Mouse (Mus musculus) G1E (cell line): ENCODE results near the gene Tmem98. TPM values are rescaled to one million over a fixed set of nuclear protein-coding genes. Genes with fewer than 3 reads are reported as not detected.
A peak's percentile ranks its signal among the peaks of the same experiment; 100 is the strongest.

Source experiments
- ATAC-seq: 2 replicates; pipeline ENCODE4 v1.8.0; 2016; ENCODE audit warnings: mild to moderate bottlenecking; ENCODE audit not compliant: insufficient number of reproducible peaks, poor library complexity, low FRiP score, severe bottlenecking; ENCODE audit errors: extremely low read depth
- DNase-seq: peaks from one replicate; pipeline ENCODE4 v3.0.0; 2012; ENCODE audit warnings: low spot score
- H3K27me3 ChIP-seq: 2 replicates; pipeline ENCODE4 v1.6.1; 2012; ENCODE audit warnings: mild to moderate bottlenecking, low read length, inconsistent platforms; ENCODE audit not compliant: insufficient read depth
- H3K36me3 ChIP-seq: replicated peaks from 2 replicates; pipeline ENCODE3; 2012; ENCODE audit warnings: mild to moderate bottlenecking, inconsistent platforms
- H3K4me1 ChIP-seq: 2 replicates; pipeline ENCODE4 v1.6.1; 2012; ENCODE audit warnings: low read depth, low read length, inconsistent platforms, mixed read lengths; ENCODE audit not compliant: insufficient read depth
- H3K4me3 ChIP-seq: 2 replicates; pipeline ENCODE4 v1.5.1; 2012; ENCODE audit warnings: low read depth, mild to moderate bottlenecking, inconsistent platforms, low read length, moderate library complexity, mixed read lengths
- H3K9me3 ChIP-seq: replicated peaks from 2 replicates; pipeline ENCODE4 v1.6.1; 2012; ENCODE audit warnings: inconsistent platforms
- CTCF ChIP-seq: IDR thresholded peaks from 2 replicates; pipeline ENCODE4 v1.5.1; 2012; ENCODE audit warnings: low read depth, low read length, inconsistent platforms, mixed read lengths
- GATA1 ChIP-seq: IDR thresholded peaks from 2 replicates; pipeline ENCODE4 v1.6.1; 2012; ENCODE audit warnings: borderline replicate concordance, low read length, inconsistent platforms, mixed read lengths
- GATA2 ChIP-seq: IDR thresholded peaks from 2 replicates; pipeline ENCODE4 v1.6.1; 2012; ENCODE audit warnings: low read depth, low read length, inconsistent platforms, borderline replicate concordance
- POLR2AphosphoS5 ChIP-seq: IDR thresholded peaks from 2 replicates; pipeline ENCODE4 v1.6.1; 2012; ENCODE audit warnings: low read depth, low read length, inconsistent platforms; ENCODE audit not compliant: insufficient replicate concordance
- TAL1 ChIP-seq: conservative IDR thresholded peaks from 2 replicates; pipeline ENCODE4 v1.6.1; 2012; ENCODE audit warnings: low read depth, low read length, inconsistent platforms, mixed read lengths
- polyA plus RNA-seq: library from polyadenylated mRNA; stranded (reverse); fragments of >175 nt; gene quantifications from 2 replicates; pipeline ENCODE4 v1.2.3, GENCODE M21; 2012
- total RNA-seq, 2 experiments: library from RNA; stranded (forward) in 1 of 2; stranded (reverse) in 1 of 2; fragments of 200-1000 nt in 1 of 2; fragments of >200 nt in 1 of 2; fragmentation: Nextera tagmentation in 1 of 2; gene quantifications; 2 replicates each; pipeline ENCODE4 v1.2.3; 2014 to 2017

Gene Tmem98
- total and polyA plus RNA-seq, 3 experiments = not detected

DNA sequence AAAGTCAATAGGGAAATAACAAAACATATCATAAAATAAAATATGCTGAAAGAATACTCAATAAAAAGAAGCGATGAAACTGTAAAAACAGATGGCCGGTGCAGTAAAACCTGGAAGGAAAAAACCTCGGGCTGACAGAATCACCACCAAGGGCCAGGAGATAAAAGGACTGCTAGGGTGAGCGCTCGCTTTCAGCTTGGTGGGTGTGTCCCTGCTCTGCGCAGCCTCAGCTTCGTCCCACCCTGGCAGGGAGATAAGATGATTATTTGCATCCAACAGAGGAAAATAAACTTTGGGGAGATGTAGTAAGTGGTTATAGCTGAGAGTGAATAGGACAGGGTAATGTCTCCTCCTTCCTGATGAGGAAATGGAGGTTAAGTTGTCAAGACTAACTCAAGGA lies 44.9 kb downstream of the Tmem98 start:
- TF ChIP-seq POLR2AphosphoS5 = no peak
- no peak for TF ChIP-seq GATA2
- no peak for TF ChIP-seq CTCF
- no peak for TF ChIP-seq GATA1
- no peak for TF ChIP-seq TAL1
- ATAC-seq = no peak
- Histone ChIP-seq H3K9me3 (peaks cover 73% of the 10 kb centered on the region), H3K36me3 (no peaks in the 10 kb centered on the region), H3K4me1 (no peaks in the 10 kb centered on the region), H3K27me3 (no peaks in the 10 kb centered on the region), H3K4me3 (no peak overlapping the region)
- DNase-seq = no peak

DNA sequence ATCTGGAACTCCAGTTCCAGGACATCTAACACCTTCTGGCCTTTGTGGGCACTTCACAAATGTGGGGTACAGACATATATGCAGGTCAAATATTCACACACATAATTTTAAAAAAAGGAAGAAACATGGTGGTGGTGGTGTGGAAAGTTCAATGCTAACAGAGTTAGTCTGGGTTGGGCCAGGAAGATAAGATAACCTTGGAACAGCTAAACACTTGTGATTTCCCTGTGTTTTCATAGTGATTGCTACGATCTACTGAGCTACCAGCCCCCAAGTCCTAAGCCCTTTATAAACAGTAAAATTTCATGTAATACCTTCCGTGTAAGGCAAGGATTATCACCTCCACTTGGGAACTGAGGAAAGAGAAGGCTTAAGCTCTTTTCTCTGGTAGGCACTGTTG lies 46.9 kb downstream of the Tmem98 start:
- no peak for DNase-seq
- no peaks in the 10 kb centered on the region for H3K27me3 ChIP-seq
- H3K36me3 ChIP-seq = no peaks in the 10 kb centered on the region
- H3K9me3 ChIP-seq = peaks cover 69% of the 10 kb centered on the region
- no peaks in the 10 kb centered on the region for H3K4me1 ChIP-seq
- ATAC-seq = no peak
- H3K4me3 ChIP-seq = no peak overlapping the region
- no peak for TF ChIP-seq TAL1
- no peak for TF ChIP-seq GATA2
- no peak for TF ChIP-seq POLR2AphosphoS5
- no peak for TF ChIP-seq GATA1
- no peak for TF ChIP-seq CTCF

DNA sequence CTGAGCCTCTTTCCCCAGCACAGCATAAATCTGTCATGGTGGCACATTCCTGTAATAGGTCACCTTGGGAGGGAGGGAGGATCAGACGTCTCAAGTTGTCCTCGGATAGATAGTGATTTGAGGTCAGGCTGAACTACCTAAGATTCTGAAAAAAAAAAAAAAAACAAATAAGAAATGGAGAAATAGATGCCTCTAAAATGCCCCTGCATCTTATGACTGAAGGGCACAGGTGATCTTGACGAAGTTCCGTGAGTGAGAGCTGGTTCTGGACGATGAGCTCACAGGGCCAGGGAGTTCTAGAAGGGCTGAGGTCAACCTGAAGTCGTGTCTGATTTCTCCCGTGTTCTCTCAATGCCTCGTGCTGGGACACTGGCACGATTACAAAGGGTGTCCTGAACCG lies 48.1 kb downstream of the Tmem98 start, which contains the start of gene Spaca3:
Spaca3 (plus strand) TSS at position 301 of the 400 bp plus-strand sequence.
- Histone ChIP-seq H3K36me3 (no peaks in the 10 kb centered on the region), H3K9me3 (peaks cover 70% of the 10 kb centered on the region), H3K4me3 (no peak within 1 kb of the TSS), H3K27me3 (no peaks in the 10 kb centered on the region), H3K4me1 (no peaks in the 10 kb centered on the region)
- DNase-seq (no peak), ATAC-seq (no peak)
- TF ChIP-seq TAL1 (no peak), POLR2AphosphoS5 (no peak), CTCF (no peak), GATA1 (no peak), GATA2 (no peak)

DNA sequence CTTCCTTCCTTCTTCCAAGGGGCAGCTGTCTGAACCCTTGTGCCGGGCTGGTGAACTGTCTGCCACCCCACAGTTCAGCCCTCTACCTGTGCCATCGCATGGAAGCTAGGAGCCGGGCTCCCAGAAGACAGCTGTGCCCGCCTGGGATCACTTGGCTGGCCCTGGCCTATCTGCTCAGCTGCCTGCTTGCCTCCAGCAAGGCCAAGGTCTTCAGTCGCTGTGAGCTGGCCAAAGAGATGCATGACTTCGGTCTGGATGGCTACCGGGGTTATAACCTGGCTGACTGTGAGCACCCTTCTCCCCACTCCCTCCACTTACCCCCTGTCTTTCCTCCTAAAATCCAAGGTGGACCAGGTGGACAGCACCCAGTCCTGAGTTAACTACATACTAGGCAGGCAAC lies 53.0 kb downstream of the Tmem98 start:
- Histone ChIP-seq H3K9me3 (peaks cover 69% of the 10 kb centered on the region), H3K4me1 (no peaks in the 10 kb centered on the region), H3K27me3 (no peaks in the 10 kb centered on the region), H3K4me3 (peak overlapping the region; percentile 20; the same call in 1 of the 2 replicates), H3K36me3 (no peaks in the 10 kb centered on the region)
- DNase-seq (no peak), ATAC-seq (no peak; the same call in 1 of the 2 replicates)
- TF ChIP-seq POLR2AphosphoS5 (no peak), GATA1 (no peak), CTCF (no peak)

DNA sequence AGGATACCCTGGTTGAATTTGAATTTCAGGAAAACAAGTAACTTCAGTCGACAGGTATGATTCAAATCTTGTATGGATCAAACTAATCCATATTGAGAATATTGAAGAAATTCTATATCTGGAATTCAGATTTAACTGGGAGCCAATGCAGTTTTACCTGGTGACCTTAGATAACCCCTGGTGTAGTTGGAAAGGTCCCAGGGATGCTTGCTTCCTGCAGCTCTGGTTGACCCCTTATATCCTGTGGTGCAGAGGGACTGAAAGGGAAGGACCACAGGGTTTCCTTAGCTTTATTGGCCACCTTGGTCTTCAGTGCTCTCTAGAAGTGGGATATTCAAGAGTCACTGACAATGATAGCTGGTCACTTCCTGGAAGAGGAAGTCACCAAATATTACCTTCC lies 58.1 kb downstream of the Tmem98 start:
- Histone ChIP-seq H3K36me3 (no peaks in the 10 kb centered on the region), H3K9me3 (peaks cover 70% of the 10 kb centered on the region), H3K27me3 (no peaks in the 10 kb centered on the region), H3K4me1 (no peaks in the 10 kb centered on the region), H3K4me3 (no peak overlapping the region)
- no peak for DNase-seq
- no peak for ATAC-seq
- TF ChIP-seq POLR2AphosphoS5 = no peak

Other genes with a start within 250 kb of the Tmem98 start
- gene Myo1d, start 30.1 kb upstream of the Tmem98 start, total RNA-seq (2014; fragmentation: Nextera tagmentation) = not detected in 2 replicates
- not detected in 2 replicates for gene Myo1d, start 30.1 kb upstream of the Tmem98 start, total RNA-seq (2017)
- gene Myo1d, start 30.1 kb upstream of the Tmem98 start, polyA plus RNA-seq = not detected in 2 replicates
- gene Spaca3, start 48.2 kb downstream of the Tmem98 start, total RNA-seq (2014; fragmentation: Nextera tagmentation) = not detected in 2 replicates
- not detected in 2 replicates for gene Spaca3, start 48.2 kb downstream of the Tmem98 start, total RNA-seq (2017)
- gene Spaca3, start 48.2 kb downstream of the Tmem98 start, polyA plus RNA-seq = not detected in 2 replicates